Mouse (Mus musculus) left cerebral cortex, adult 2 months (tissue): ENCODE data around the gene Afdn. TPM values are rescaled to one million over a fixed set of nuclear protein-coding genes. Genes with fewer than 3 reads are reported as not detected.
"Not testable (repeated sequence)": the region's sequence is repeated elsewhere in the genome, so short reads cannot be mapped to it uniquely, and the experiment has no call there.

ENCODE experiments used
- DNase-seq, 2 experiments: peaks; one replicate each; pipeline ENCODE4 v3.0.0; 2021 to 2022; ENCODE audit warnings: low spot score in 2 of 2, mixed read lengths in 1 of 2; ENCODE audit errors: extremely low spot score in 1 of 2
- H3K27ac ChIP-seq: fragments of 200-600 bp; 2 replicates; pipeline ENCODE4 v1.8.1; 2022
- H3K4me3 ChIP-seq: fragments of 200-600 bp; 2 replicates; pipeline ENCODE4 v1.8.1; 2022
- CTCF ChIP-seq: fragments of 200-600 bp; IDR thresholded peaks from 2 replicates; pipeline ENCODE4 v1.8.1; 2022; ENCODE audit warnings: antibody characterized with exemption, mild to moderate bottlenecking, moderate library complexity
- intact Hi-C: fragments of 180-260 bp; cut with DNase I; formaldehyde crosslinking; loops from one replicate; pipeline ENCODE4 v1.15.1; 2025
- total RNA-seq, 2 experiments: library from RNA; stranded (reverse); gene quantifications; 2 replicates each; pipeline ENCODE4 v1.2.3; 2021

Afdn gene
- total RNA-seq, 2 experiments from 2014 or later: 127 to 134 TPM

GRCm38 (mm10) chr17:13940487-13940886, 180.1 kb downstream of the Afdn start:
- H3K4me3 ChIP-seq: no peak overlapping the region
- DNase-seq: no peak
- no peak overlapping the region for H3K27ac ChIP-seq
- TF ChIP-seq CTCF: no peak; the same call in 1 of the 2 replicates
- intact Hi-C loops: loop anchor here (5.0 kb wide), 1 partner anchor 88 kb away; no protein-coding TSS in a partner anchor

- not testable (repeated sequence) for H3K4me3 ChIP-seq, H3K27ac ChIP-seq, DNase-seq
- intact Hi-C loops: loop anchor here (5.0 kb wide), 1 partner anchor 159 kb away; no protein-coding TSS in a partner anchor
These were observed 187.7 kb downstream of the Afdn start, which contains the start of gene Gm7168 for GRCm38 (mm10) chr17:13948073-13948472. Gene Gm7168 (plus strand): TSS chr17:13948373.

- H3K27ac ChIP-seq, DNase-seq, H3K4me3 ChIP-seq, intact Hi-C loops: not testable (repeated sequence)
These were observed 191.2 kb downstream of the Afdn start for GRCm38 (mm10) chr17:13951570-13951969.

Other genes starting within 250 kb of the Afdn start
- gene Tcte2, start 1.3 kb downstream of the Afdn start, total RNA-seq: 10 to 100 TPM; 21.4 to 23.2 TPM
- not detected for gene Gm7168, start 187.8 kb downstream of the Afdn start, total RNA-seq
- gene Gm7356, start 243.2 kb downstream of the Afdn start, total RNA-seq: not detected